Mouse (Mus musculus) hindlimb bud, embryonic 11.5 days (tissue): ENCODE measurements at regions not wholly inside any gene's neighbourhood (a gene's known extent, or its start where the extent isn't known, plus 50 kb on each side); places are given as distances from the start of the nearest gene placed in this dataset.

Experiments used
- DNase-seq: peaks from one replicate; pipeline ENCODE4 v3.0.0-alpha.2; 2012; ENCODE audit warnings: low read depth, low spot score; ENCODE audit errors: extremely low spot score

GRCm38 (mm10) chr8:112933815-112934214 lies 364.0 kb downstream of the Cntnap4 start:
- no peak for DNase-seq

GRCm38 (mm10) chr8:112935411-112935810 lies 365.6 kb downstream of the Cntnap4 start:
- no peak for DNase-seq

- DNase-seq = no peak
Measured at GRCm38 (mm10) chr8:112935897-112936719, 366.3 kb downstream of the Cntnap4 start.

- DNase-seq = peak; percentile 26
Measured at GRCm38 (mm10) chr8:112972418-112972817, 402.6 kb downstream of the Cntnap4 start.

GRCm38 (mm10) chr8:112975734-112976133 lies 405.9 kb downstream of the Cntnap4 start:
- no peak for DNase-seq

- DNase-seq = no peak
Measured at GRCm38 (mm10) chr8:112976312-112976711, 406.5 kb downstream of the Cntnap4 start.

GRCm38 (mm10) chr8:112993781-112994180 lies 423.9 kb downstream of the Cntnap4 start:
- DNase-seq = no peak

- DNase-seq = no peak
Measured at GRCm38 (mm10) chr8:113007356-113007755, 437.5 kb downstream of the Cntnap4 start.

GRCm38 (mm10) chr8:113028880-113029279 lies 459.0 kb downstream of the Cntnap4 start:
- no peak for DNase-seq

- DNase-seq = no peak
Measured at GRCm38 (mm10) chr8:113051770-113052473, 482.1 kb downstream of the Cntnap4 start.

- DNase-seq = no peak
Measured at GRCm38 (mm10) chr8:113065246-113066169, 495.7 kb downstream of the Cntnap4 start.

- DNase-seq = no peak
Measured at GRCm38 (mm10) chr8:113066170-113066708, 496.4 kb downstream of the Cntnap4 start.

- DNase-seq = no peak
Measured at GRCm38 (mm10) chr8:113083976-113084375, 514.1 kb downstream of the Cntnap4 start.

- no peak for DNase-seq
Measured at GRCm38 (mm10) chr8:113087586-113087985, 517.7 kb downstream of the Cntnap4 start.

GRCm38 (mm10) chr8:113111665-113112064 lies 523.7 kb upstream of the Mon1b start:
- DNase-seq = no peak

- DNase-seq = no peak
Measured at GRCm38 (mm10) chr8:113114165-113114700, 521.2 kb upstream of the Mon1b start.

- DNase-seq = no peak
Measured at GRCm38 (mm10) chr8:113117241-113117640, 518.1 kb upstream of the Mon1b start.

- DNase-seq = no peak
Measured at GRCm38 (mm10) chr8:113125586-113125985, 509.8 kb upstream of the Mon1b start.

GRCm38 (mm10) chr8:113137361-113137760 lies 498.0 kb upstream of the Mon1b start:
- no peak for DNase-seq

- no peak for DNase-seq
Measured at GRCm38 (mm10) chr8:113140021-113140420, 495.4 kb upstream of the Mon1b start.

GRCm38 (mm10) chr8:113141131-113141530 lies 494.3 kb upstream of the Mon1b start:
- DNase-seq = no peak
